Mouse (Mus musculus) neural tube, embryonic 14.5 days (tissue): ENCODE results near the gene Cdc40. TPM values are rescaled to one million over a fixed set of nuclear protein-coding genes. Genes with fewer than 3 reads are reported as not detected.
A peak's percentile ranks its signal among the peaks of the same experiment; 100 is the strongest.

Source experiments
- ATAC-seq: fragments of 200-750 bp; cut with Nextera tagmentation; 2 replicates; pipeline ENCODE4 v1.8.0; 2017; ENCODE audit warnings: low read depth, mild to moderate bottlenecking, moderate TSS enrichment, moderate library complexity
- H3K27ac ChIP-seq: fragments of 300-500 bp; sonication (generic); 2 replicates; pipeline ENCODE4 v1.5.1; 2014; ENCODE audit warnings: low read depth, mild to moderate bottlenecking, control low read depth, low read length, moderate library complexity, mixed read lengths
- H3K27me3 ChIP-seq: fragments of 300-500 bp; sonication (generic); 2 replicates; pipeline ENCODE4 v1.6.1; 2014; ENCODE audit warnings: low read length; ENCODE audit not compliant: control insufficient read depth, insufficient read depth
- H3K36me3 ChIP-seq: fragments of 300-500 bp; sonication (generic); 2 replicates; pipeline ENCODE4 v1.6.1; 2014; ENCODE audit warnings: low read length, mixed read lengths; ENCODE audit not compliant: control insufficient read depth, insufficient read depth
- H3K4me1 ChIP-seq: fragments of 300-500 bp; sonication (generic); 2 replicates; pipeline ENCODE4 v1.6.1; 2014; ENCODE audit warnings: low read length; ENCODE audit not compliant: control insufficient read depth, insufficient read depth
- H3K4me2 ChIP-seq: fragments of 300-500 bp; sonication (generic); 2 replicates; pipeline ENCODE4 v1.6.1; 2014; ENCODE audit warnings: mild to moderate bottlenecking, low read depth, low read length, control low read depth
- H3K4me3 ChIP-seq: fragments of 300-500 bp; sonication (generic); 2 replicates; pipeline ENCODE4 v1.5.1; 2014; ENCODE audit warnings: low read depth, low read length, control low read depth, mixed read lengths
- H3K9ac ChIP-seq: fragments of 300-500 bp; sonication (generic); replicated peaks from 2 replicates; pipeline ENCODE4 v1.6.1; 2014; ENCODE audit warnings: low read depth, mild to moderate bottlenecking, control low read depth, low read length, mixed read lengths
- H3K9me3 ChIP-seq: fragments of 300-500 bp; sonication (generic); 2 replicates; pipeline ENCODE4 v1.6.1; 2016; ENCODE audit warnings: low read length; ENCODE audit not compliant: control insufficient read depth
- WGBS: fragments of 180-500 bp; shearing (Covaris S2); extraction: QIAGEN DNeasy Blood & Tissue Kit; methylation state at CpG from one replicate; pipeline ENCODE4 v1.1.7; 2014; 5-methylcytosine and 5-hydroxymethylcytosine counted together
- polyA plus RNA-seq: library from polyadenylated mRNA; unstranded; fragments of >200 nt; fragmentation: Nextera tagmentation; extraction: Ambion mirVana; gene quantifications from 2 replicates; pipeline ENCODE4 v1.2.1, GENCODE M21; 2014

Cdc40 gene
- polyA plus RNA-seq, 1 experiment from 2014 or later = 26.5 TPM

DNA sequence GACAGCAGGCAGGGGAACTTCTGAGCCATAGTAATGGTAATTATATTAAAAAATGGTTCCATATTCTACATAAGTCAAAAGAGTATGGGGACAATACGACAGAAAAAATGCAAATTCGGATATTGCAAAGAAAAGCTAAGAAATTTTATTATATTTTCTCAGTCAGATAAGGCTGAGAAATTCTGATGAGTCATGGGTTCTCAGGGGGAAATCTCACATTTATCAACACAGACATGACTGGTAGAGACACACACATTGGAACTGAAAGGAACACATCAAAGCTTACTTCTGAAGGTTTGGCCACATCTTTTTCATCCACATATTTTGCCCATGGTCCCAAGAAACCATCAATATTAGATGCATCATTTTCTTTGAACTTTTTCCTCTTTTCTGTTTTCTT, 32.5 kb downstream of the Cdc40 start:
- no peak overlapping the region for H3K4me3 ChIP-seq
- H3K9me3 ChIP-seq = no peaks in the 10 kb centered on the region
- H3K9ac ChIP-seq = no peak overlapping the region
- no peaks in the 10 kb centered on the region for H3K4me1 ChIP-seq
- no peak for ATAC-seq
- H3K27ac ChIP-seq = no peak overlapping the region
- H3K27me3 ChIP-seq = no peaks in the 10 kb centered on the region
- H3K4me2 ChIP-seq = no peak overlapping the region
- peaks cover 3% of the 10 kb centered on the region; the same call in 1 of the 2 replicates for H3K36me3 ChIP-seq
- 92% methylated on average over 2 of the region's 2 CpGs for WGBS

DNA sequence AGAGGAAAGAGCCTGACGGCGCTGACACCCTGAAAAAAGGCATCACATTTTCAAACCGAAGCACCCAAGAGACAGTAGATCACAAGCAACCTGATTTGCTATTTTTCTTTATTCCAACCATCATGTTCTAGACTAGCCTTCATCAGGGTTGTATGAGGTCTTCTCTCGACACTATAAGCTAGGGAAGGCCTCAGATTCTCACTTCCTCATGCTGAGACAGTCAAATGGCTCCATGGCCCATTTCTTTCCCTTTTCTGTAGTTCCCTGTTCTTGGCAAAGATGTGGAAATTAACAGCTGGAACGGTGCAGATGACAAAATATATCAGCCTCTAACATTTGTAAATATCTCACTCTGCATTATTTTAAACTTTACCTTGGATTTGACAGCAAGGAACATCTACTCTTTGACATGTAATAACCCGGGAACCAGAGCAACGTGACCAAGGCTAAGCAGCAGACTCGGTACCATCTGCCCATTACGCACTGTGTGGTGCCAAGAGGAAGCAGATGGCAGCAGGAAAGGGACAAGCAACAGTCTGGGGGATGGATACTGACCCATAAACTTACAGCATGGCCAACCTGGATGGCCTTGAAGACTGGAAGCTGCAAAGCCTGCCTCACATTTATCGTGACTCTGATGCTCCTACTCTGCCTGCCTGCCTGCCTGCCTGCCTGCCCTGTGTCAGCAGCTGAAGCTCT, 35.8 kb downstream of the Cdc40 start:
- Histone ChIP-seq H3K4me3 (no peak overlapping the region), H3K9ac (no peak overlapping the region), H3K36me3 (peaks cover 9% of the 10 kb centered on the region), H3K4me1 (peaks cover 9% of the 10 kb centered on the region; the same call in 1 of the 2 replicates), H3K27me3 (no peaks in the 10 kb centered on the region), H3K9me3 (no peaks in the 10 kb centered on the region), H3K4me2 (no peak overlapping the region), H3K27ac (no peak overlapping the region)
- 92% methylated on average over 10 of the region's 10 CpGs for WGBS
- no peak for ATAC-seq

- H3K36me3 ChIP-seq = peaks cover 18% of the 10 kb centered on the region
- ATAC-seq = no peak
- no peak overlapping the region for H3K4me3 ChIP-seq
- H3K27me3 ChIP-seq = no peaks in the 10 kb centered on the region
- no peak overlapping the region for H3K27ac ChIP-seq
- H3K4me1 ChIP-seq = peaks cover 9% of the 10 kb centered on the region; the same call in 1 of the 2 replicates
- H3K9me3 ChIP-seq = no peaks in the 10 kb centered on the region
- WGBS = 82% methylated on average over 6 of the region's 6 CpGs
- no peak overlapping the region for H3K4me2 ChIP-seq
- no peak overlapping the region for H3K9ac ChIP-seq
Measured at GRCm38 (mm10) chr10:40845626-40846025, 37.5 kb downstream of the Cdc40 start.

DNA sequence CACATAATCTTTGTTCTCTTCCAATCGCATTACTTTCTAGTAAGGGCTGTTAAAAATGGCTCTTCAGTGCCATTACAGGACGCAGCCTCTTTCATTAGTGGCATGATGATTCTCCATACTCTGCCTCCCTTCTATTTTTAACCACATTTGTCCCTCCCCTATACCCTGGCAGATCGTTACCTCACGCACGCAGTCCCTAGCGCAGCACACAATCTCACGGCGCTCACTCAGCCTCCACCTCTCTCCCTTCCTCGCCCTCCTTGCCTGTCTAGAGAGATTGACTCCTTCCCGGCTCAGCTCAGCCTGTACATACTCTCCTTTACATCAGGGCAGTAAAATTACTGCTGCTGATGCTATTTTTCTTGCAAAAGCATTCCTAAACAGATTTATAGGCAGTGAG, 38.6 kb downstream of the Cdc40 start:
- peak overlapping the region; percentile 75 for H3K27ac ChIP-seq
- peak overlapping the region; percentile 16; the same call in 1 of the 2 replicates for H3K4me2 ChIP-seq
- no peaks in the 10 kb centered on the region for H3K27me3 ChIP-seq
- H3K36me3 ChIP-seq = peaks cover 18% of the 10 kb centered on the region
- ATAC-seq = peak; percentile 85; the same call in 1 of the 2 replicates
- no peak overlapping the region for H3K4me3 ChIP-seq
- no peaks in the 10 kb centered on the region for H3K9me3 ChIP-seq
- 65% methylated on average over 10 of the region's 10 CpGs for WGBS
- H3K4me1 ChIP-seq = peaks cover 9% of the 10 kb centered on the region; the same call in 1 of the 2 replicates
- H3K9ac ChIP-seq = no peak overlapping the region

DNA sequence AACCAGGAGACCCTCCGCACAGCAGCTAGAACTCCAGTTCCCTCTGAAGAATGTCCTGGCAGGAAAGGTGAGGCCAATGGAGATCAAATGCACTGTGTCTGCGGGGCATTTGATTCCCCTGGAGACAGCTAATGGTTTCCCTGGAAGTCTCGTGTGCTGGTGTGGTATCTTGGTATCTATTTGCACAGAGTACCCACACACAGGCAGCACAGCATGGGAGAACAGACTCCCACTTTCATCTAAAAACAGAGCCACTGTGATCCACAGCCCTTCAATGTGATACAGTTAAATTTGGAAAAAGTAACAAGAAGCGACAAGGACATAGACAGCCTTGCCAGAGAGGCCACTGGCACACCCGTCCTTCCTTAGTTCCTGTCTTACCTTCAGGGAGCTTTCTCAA, 39.3 kb downstream of the Cdc40 start:
- peak overlapping the region; percentile 16; the same call in 1 of the 2 replicates for H3K4me2 ChIP-seq
- ATAC-seq = 0 out of 2 replicates have a peak, but pooled peaks have one; percentile 9
- no peaks in the 10 kb centered on the region for H3K9me3 ChIP-seq
- no peaks in the 10 kb centered on the region for H3K27me3 ChIP-seq
- H3K9ac ChIP-seq = no peak overlapping the region
- H3K4me3 ChIP-seq = no peak overlapping the region
- H3K4me1 ChIP-seq = peaks cover 9% of the 10 kb centered on the region; the same call in 1 of the 2 replicates
- peak overlapping the region; percentile 75 for H3K27ac ChIP-seq
- H3K36me3 ChIP-seq = peaks cover 16% of the 10 kb centered on the region
- 73% methylated on average over 5 of the region's 5 CpGs for WGBS

DNA sequence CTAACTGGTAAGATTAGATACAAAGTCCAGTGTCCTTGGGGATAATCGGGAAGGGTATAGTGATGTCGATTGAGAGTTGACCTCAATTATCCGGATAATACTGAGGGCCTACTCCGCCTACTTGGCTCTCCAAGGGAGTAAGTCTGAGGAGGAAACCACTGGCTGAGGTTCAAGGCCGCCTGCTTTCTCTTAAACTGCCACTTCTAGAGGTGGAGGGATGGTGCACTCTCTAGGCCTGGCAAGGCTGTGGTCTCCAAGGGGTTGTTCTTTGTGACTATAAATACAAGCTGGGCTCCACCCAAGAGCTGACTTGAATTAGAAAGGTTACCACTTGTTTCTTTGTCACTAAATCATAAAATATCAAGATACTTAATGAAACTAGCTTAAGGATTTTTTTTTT, 43.0 kb downstream of the Cdc40 start:
- no peaks in the 10 kb centered on the region for H3K27me3 ChIP-seq
- no peak for ATAC-seq
- H3K36me3 ChIP-seq = peaks cover 19% of the 10 kb centered on the region
- H3K9me3 ChIP-seq = no peaks in the 10 kb centered on the region
- H3K4me1 ChIP-seq = peaks cover 9% of the 10 kb centered on the region; the same call in 1 of the 2 replicates
- H3K27ac ChIP-seq = no peak overlapping the region
- no peak overlapping the region for H3K9ac ChIP-seq
- 92% methylated on average over 5 of the region's 5 CpGs for WGBS
- H3K4me2 ChIP-seq = no peak overlapping the region
- no peak overlapping the region for H3K4me3 ChIP-seq

DNA sequence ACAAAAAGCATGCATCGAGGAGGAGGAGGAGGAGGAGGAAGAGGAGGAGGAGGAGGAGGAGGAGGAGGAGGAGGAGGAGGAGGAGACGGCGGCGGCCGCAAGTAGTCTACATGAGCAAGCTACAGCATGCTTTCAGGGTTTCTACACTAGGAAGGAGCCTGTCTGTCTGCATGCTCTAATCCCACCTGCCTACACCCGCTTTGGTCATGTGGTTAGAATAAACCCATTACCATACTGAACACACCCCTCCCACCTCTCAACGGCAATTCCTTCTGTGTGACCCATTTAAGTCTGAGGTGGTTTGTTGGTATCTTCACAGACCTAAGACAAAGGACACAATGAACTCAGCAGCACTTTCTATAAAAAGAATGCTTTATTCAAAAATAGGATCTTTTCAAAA, 51.8 kb downstream of the Cdc40 start:
- no peak overlapping the region for H3K4me3 ChIP-seq
- no peak overlapping the region for H3K4me2 ChIP-seq
- WGBS = 94% methylated on average over 6 of the region's 7 CpGs
- H3K9me3 ChIP-seq = no peaks in the 10 kb centered on the region
- no peak overlapping the region for H3K27ac ChIP-seq
- no peak for ATAC-seq
- H3K36me3 ChIP-seq = peaks cover 22% of the 10 kb centered on the region
- no peaks in the 10 kb centered on the region for H3K27me3 ChIP-seq
- no peak overlapping the region for H3K9ac ChIP-seq
- no peaks in the 10 kb centered on the region for H3K4me1 ChIP-seq

GRCm38 (mm10) chr10:40830312-40830711, 52.8 kb downstream of the Cdc40 start:
- H3K27me3 ChIP-seq = no peaks in the 10 kb centered on the region
- H3K27ac ChIP-seq = no peak overlapping the region
- no peak overlapping the region for H3K4me3 ChIP-seq
- H3K9me3 ChIP-seq = no peaks in the 10 kb centered on the region
- H3K4me1 ChIP-seq = no peaks in the 10 kb centered on the region
- H3K36me3 ChIP-seq = peaks cover 19% of the 10 kb centered on the region; the same call in 1 of the 2 replicates
- no peak for ATAC-seq
- no peak overlapping the region for H3K4me2 ChIP-seq
- WGBS = 94% methylated on average over 3 of the region's 3 CpGs
- H3K9ac ChIP-seq = no peak overlapping the region

DNA sequence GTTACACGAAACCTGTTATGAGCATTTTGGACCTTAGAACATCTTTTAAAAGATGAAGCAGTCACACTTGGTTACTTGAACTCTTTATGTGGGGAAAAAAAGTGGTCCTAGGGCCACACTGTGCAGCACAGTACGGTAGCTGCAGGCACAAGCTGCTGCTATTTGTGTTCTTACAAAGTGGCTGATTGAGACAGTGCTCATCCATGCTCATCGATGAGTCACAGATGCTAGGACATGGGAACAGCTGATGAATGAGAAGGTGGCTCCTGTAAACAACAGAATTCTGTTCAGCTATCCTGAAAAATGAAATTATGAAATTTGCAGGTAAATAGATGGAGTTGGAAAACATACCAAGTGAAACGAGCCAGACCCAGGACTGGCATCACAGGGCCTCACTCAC, 55.4 kb downstream of the Cdc40 start:
- H3K9ac ChIP-seq = no peak overlapping the region
- 93% methylated on average over 4 of the region's 4 CpGs for WGBS

More for the DNA sequence above, 55.4 kb downstream of the Cdc40 start:
- no peak overlapping the region for H3K27ac ChIP-seq
- no peaks in the 10 kb centered on the region for H3K9me3 ChIP-seq
- no peaks in the 10 kb centered on the region for H3K27me3 ChIP-seq
- H3K4me2 ChIP-seq = no peak overlapping the region
- ATAC-seq = no peak
- no peak overlapping the region for H3K4me3 ChIP-seq
- H3K4me1 ChIP-seq = no peaks in the 10 kb centered on the region
- H3K36me3 ChIP-seq = 0 out of 2 replicates have a peak, but pooled peaks cover 7% of the 10 kb centered on the region
